Mouse (Mus musculus): ENCODE data around the gene Dhodh.

Dhodh gene

DNA sequence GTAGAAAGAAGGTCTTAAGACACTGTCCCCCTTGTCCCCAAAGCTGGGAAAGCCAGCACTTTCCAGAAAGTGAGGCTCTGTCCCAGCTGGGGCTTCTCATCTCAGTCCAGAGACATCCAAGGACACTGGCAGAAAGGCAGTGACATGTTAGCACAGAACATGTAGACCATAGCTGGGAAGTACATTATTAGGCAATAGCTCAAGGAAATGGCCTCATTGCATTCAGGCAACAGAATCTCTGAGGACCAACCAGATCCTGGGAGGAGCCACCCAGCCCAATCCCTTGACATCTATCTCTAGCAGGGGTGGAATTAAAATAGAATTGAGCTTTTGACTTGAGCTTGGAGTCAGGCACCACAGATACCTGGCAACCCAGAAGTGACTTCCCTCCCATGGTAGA is 22.8 kb downstream of the Dhodh start:
- no peak for DNase-seq (ENCODE audit: low spot score)

DNA sequence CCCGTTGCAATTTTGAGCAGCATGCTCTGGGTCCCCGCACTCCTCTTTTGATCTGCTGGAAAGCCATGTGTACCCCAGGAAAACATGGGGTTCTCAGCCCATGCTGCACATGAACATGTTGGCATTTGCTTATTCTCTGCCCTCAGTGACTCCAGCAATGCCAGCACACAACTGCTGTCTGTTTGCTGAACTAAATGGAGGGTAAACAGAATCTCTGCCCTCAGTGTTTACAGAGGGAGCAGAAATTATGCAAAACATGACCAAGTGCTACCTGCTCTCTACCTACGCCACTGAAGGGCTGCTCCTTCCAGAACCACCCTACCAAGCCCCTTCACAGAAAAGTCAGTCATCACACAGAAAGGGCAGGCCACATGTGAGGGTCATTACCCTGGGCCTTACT is 23.6 kb downstream of the Dhodh start:
- no peak for DNase-seq (ENCODE audit: low spot score)

DNA sequence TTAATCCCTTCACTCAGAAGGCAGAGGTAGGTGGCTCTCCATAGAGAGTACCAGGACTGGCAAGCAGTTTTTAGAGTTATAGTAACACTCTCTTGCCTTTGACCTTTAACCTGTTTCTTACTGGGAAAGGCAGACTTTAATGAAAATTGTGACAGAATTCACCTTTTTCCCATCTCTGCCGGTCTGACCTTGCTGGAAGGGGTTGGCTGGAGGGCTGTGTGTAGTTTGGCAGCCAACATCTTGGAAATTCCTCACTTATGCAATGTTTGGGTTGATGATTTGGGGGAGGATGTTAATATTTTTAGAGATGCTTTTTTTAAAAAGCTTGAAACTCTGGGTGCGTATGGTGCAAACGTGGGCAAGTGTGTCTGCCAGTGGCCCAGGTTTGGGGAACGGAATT is 24.2 kb downstream of the Dhodh start:
- DNase-seq (ENCODE audit: low spot score): no peak

DNA sequence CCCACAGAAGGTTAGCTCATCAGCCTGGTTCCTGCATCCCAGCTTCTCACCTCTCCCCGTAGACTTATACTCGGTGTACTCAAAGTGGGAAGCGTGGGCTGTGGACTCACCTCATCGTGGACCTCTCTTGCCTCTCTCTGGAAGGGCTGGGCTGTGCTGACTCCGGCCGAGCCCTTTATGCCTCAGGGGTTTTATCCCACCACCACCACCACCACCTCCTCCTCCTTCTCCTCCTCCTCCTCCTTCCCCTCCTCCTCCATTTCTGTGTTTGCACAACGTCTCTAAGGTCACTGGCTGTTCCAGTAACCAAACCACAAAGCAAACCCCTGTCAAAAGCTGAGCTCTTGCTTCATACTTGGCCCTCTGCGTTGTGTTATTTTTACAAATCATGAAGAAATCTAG is 29.6 kb downstream of the Dhodh start, which contains the start of gene Hp:
Gene Hp, minus strand, starts transcription at position 273 of the 402 bp plus-strand sequence.
- DNase-seq (ENCODE audit: low spot score): no peak

DNA sequence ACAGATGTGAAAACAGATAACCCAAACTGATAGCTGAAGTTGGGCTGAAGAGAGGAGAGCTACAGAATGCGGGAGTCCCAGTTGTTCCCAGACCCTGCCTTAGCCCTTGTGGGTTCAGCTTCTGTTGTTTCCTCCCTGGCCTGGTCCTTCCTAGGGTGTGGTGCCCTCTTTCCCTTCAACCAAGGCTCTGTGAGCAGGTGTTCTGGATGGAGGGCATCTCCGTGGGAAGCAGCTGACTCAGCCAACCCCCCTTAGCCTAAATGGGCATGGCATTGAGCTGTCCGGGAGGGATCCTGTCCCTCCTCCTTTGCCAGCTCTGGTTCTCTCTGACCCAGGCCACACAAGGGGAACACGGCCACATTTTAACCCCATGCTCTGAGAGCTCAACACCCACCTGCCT is 32.2 kb downstream of the Dhodh start:
- no peak for DNase-seq (ENCODE audit: low spot score)

DNA sequence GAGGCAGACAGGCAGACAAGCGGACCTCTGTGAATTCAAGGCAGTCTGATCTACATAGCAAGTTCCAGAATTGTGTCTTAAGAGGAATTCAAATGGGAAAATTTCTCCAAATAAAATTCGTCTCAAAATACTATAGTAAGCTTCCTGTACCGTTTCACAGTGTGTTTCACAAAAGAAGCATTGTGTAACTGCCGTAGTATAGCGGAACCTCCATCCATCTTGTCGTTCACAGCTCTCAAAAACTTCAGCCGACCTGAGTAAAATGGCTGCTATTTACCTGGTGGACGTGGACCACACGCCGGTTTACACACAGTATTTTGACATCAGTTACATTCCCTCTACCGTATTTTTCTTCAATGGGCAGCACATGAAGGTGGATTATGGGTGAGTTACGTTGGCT is 37.3 kb downstream of the Dhodh start:
- DNase-seq (ENCODE audit: low spot score): no peak

DNA sequence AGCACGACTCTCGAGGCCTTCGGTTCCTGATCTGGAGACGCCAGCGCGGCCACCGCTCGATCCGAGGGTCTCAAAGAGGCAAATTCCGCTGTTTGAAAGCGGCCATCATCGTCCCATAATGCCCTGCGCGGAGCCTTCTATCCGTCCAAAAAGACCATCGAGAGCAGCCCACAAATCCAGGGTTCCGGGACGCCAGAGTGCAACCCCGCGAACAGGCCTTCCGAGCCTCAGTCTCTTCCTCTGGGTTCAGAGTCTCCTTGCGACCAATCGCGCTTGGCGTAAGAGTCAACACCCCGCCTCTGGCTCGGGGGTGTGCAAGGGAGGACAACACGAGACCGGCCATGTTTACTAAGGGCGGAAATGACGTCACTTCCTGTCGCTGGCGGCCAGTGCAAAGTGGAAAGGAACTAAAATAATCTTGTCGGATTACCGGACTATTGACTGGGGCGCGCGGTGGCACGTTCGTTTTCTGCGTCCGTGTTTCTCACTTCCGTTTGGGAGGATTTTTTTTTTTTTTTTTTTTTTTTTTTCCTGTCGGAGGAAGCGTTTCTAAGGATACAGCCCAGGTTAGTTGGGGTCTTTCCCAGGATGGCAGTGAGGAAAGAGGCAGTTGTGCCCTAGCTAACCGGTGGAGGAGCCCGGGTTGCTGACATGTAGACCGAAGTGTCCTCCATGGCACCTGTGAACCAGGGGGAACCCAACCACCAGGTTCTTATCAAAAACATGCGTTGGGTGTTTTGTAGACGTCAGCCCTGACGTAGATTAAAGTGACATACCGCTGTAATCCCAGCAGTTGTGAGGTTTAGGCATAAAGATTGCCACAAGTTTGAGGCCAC is 42.8 kb downstream of the Dhodh start, which contains the start of the genes Dhx38 and Txnl4b:
Gene Dhx38, minus strand, starts transcription at position 364 of the 836 bp plus-strand sequence.
Gene Txnl4b, plus strand, starts transcription at position 395 of the 836 bp plus-strand sequence.
- DNase-seq (ENCODE audit: low spot score): peak; percentile 96

DNA sequence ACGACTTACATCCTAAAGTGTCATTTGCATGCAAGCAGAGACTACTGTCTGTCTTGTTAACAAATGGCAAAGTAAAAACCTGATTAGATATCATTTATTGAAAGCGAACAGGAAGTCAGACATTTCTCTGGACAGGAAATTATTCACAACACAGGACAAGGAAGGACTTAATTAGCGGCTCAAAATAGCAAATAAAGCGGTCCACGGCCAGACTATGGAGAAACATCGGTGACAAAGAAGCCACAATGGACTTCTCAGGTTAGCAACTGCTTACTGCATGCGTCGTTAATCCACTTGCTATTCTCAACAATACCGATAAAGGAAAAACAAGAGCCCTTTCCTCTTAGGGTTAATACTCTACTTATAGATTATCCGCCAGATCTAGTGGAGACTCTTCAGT is 43.7 kb downstream of the Dhodh start:
- no peak for DNase-seq (ENCODE audit: low spot score)

DNA sequence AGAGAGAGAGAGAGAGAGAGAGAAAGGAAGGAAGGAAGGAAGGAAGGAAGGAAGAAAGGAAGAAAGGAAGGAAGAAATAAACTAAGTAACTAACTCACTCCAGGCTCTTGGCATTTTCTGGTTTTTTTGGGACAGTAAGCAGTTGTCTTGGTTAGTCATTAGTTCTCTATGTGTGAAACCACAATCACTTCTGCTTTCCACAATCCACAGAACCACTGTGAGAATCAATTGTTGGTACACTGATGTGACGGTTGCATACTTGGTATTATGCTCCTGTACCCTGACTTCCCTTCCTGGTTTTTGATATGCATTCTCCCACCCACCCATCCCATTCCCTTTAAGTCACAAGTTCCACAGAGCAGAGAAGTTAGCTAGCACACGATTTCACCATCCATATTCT is 44.6 kb downstream of the Dhodh start:
- DNase-seq (ENCODE audit: low spot score): no peak

DNA sequence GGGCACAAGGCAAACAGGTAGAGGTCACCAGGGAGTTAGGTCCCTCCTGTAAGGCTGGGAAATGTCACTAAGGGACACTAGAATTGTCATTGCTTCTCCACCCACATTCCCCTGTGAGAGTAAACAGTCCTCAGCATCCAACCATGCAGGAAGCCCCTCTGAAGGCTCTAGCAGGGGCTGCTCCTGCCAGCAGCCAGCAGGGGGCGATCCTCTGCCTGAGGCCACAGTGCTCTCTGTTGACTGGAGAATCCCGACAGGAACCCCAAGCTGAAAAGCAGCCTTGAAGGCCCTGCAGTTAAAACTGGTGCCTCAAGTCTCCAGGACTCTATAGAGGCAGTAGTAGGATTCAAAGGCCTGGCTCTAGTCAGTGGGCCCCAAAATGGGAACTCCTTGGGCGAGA is 56.8 kb downstream of the Dhodh start:
- DNase-seq (ENCODE audit: low spot score): no peak

DNA sequence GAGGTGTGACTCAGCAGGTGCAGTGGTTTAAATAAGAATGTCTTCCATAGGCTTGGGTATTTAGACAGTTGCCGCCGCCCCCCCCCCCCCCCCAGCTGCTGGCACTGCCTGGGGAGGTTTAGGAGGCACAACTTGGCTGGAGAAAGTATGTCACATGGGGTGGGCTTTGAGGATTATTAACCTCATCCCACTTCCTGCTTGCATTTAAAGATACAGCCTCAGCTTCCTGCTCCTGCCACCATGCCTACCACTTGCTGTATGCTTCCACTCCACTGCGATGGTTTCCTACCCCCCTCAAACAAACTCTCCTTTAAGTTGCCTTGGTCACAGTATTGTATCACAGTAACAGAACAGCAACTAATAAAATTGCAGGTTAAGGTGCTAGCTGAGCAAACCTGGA is 64.4 kb downstream of the Dhodh start:
- no peak for DNase-seq (ENCODE audit: low spot score)

DNA sequence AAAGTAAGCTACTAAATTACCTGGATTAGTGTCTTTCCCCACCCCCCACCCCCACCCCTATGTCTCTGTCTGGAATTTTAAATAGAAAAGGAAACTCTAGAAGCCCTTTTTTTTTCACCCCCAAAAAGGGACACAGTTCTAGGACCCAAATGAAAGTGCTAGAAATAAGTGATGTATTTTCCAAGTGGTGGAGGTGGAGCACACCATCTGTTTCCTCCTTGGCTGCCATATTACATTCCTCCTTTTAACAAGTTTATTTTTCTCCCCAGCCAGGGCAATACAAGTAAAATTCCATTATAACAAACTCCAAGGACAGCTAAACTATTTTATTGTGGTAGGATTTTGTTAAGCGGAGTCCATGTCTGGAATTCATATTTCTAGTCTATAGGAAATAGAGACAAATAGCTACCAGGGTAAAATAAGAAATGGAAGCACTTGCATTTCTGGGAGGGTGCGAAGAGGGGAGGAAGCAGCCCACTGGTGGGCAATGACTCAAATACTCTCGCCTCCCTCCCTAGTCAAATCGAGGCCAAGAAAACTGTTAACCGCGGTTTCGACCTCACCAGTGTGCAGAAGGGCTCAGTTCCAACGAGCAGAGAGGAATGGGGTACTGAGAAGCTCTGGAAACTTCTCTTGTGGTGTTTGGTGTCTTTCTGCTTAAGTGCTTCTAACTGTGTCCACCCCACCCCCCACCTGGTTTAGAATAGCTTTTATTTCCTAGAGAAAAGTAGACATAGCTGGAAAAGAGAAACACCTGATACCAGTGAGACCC is 65.5 kb downstream of the Dhodh start:
- DNase-seq (ENCODE audit: low spot score): no peak

DNA sequence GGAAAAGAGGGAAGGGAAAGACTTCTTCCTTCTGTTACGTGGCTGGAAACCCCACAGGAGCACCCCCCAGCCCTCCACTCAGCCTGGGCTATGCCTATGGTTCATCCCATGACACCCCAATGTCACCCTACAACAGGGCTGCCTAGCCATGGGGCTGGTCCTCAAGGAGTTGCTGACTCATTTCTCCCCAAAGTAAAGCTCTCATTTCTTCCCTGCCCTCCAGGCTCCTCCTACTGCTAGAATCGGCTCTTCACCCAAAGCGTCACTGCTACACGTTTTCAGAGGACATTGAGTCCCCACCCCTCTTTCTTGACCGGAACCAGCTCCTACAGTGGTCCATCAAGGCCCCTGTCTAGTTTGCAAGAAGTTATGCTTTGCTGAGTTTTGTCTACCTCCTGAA is 66.3 kb downstream of the Dhodh start:
- no peak for DNase-seq (ENCODE audit: low spot score)

Data from urinary bladder, postnatal 25 days (tissue).